Mouse (Mus musculus) neural tube, embryonic 14.5 days (tissue): ENCODE measurements at regions not wholly inside any gene's neighbourhood (a gene's known extent, or its start where the extent isn't known, plus 50 kb on each side); places are given as distances from the start of the nearest gene placed in this dataset.

ENCODE experiments used
- ATAC-seq: fragments of 200-750 bp; cut with Nextera tagmentation; 2 replicates; pipeline ENCODE4 v1.8.0; 2017; ENCODE audit warnings: low read depth, mild to moderate bottlenecking, moderate TSS enrichment, moderate library complexity
- H3K27ac ChIP-seq: fragments of 300-500 bp; sonication (generic); 2 replicates; pipeline ENCODE4 v1.5.1; 2014; ENCODE audit warnings: low read depth, mild to moderate bottlenecking, control low read depth, low read length, moderate library complexity, mixed read lengths
- H3K27me3 ChIP-seq: fragments of 300-500 bp; sonication (generic); 2 replicates; pipeline ENCODE4 v1.6.1; 2014; ENCODE audit warnings: low read length; ENCODE audit not compliant: control insufficient read depth, insufficient read depth
- H3K36me3 ChIP-seq: fragments of 300-500 bp; sonication (generic); 2 replicates; pipeline ENCODE4 v1.6.1; 2014; ENCODE audit warnings: low read length, mixed read lengths; ENCODE audit not compliant: control insufficient read depth, insufficient read depth
- H3K4me1 ChIP-seq: fragments of 300-500 bp; sonication (generic); 2 replicates; pipeline ENCODE4 v1.6.1; 2014; ENCODE audit warnings: low read length; ENCODE audit not compliant: control insufficient read depth, insufficient read depth
- H3K4me2 ChIP-seq: fragments of 300-500 bp; sonication (generic); 2 replicates; pipeline ENCODE4 v1.6.1; 2014; ENCODE audit warnings: mild to moderate bottlenecking, low read depth, low read length, control low read depth
- H3K4me3 ChIP-seq: fragments of 300-500 bp; sonication (generic); 2 replicates; pipeline ENCODE4 v1.5.1; 2014; ENCODE audit warnings: low read depth, low read length, control low read depth, mixed read lengths
- H3K9ac ChIP-seq: fragments of 300-500 bp; sonication (generic); replicated peaks from 2 replicates; pipeline ENCODE4 v1.6.1; 2014; ENCODE audit warnings: low read depth, mild to moderate bottlenecking, control low read depth, low read length, mixed read lengths
- H3K9me3 ChIP-seq: fragments of 300-500 bp; sonication (generic); 2 replicates; pipeline ENCODE4 v1.6.1; 2016; ENCODE audit warnings: low read length; ENCODE audit not compliant: control insufficient read depth
- WGBS: fragments of 180-500 bp; shearing (Covaris S2); extraction: QIAGEN DNeasy Blood & Tissue Kit; methylation state at CpG from one replicate; pipeline ENCODE4 v1.1.7; 2014; 5-methylcytosine and 5-hydroxymethylcytosine counted together

- no peak for ATAC-seq
- no peaks in the 10 kb centered on the region for H3K27me3 ChIP-seq
Observed at GRCm38 (mm10) chr5:18080761-18081160, 118.4 kb downstream of the Gnat3 start.

GRCm38 (mm10) chr5:18082219-18082618 lies 119.9 kb downstream of the Gnat3 start:
- H3K36me3 ChIP-seq = no peaks in the 10 kb centered on the region
- 82% methylated on average over 9 of the region's 9 CpGs for WGBS
- H3K27ac ChIP-seq = no peak overlapping the region
- no peaks in the 10 kb centered on the region for H3K9me3 ChIP-seq
- H3K27me3 ChIP-seq = no peaks in the 10 kb centered on the region
- H3K4me3 ChIP-seq = no peak overlapping the region
- H3K9ac ChIP-seq = no peak overlapping the region
- no peaks in the 10 kb centered on the region for H3K4me1 ChIP-seq
- ATAC-seq = no peak
- no peak overlapping the region for H3K4me2 ChIP-seq

More at GRCm38 (mm10) chr5:18080761-18081160, 118.4 kb downstream of the Gnat3 start:
- Histone ChIP-seq H3K9ac (no peak overlapping the region), H3K9me3 (no peaks in the 10 kb centered on the region), H3K4me1 (no peaks in the 10 kb centered on the region), H3K27ac (no peak overlapping the region), H3K4me3 (no peak overlapping the region), H3K36me3 (no peaks in the 10 kb centered on the region), H3K4me2 (no peak overlapping the region)

GRCm38 (mm10) chr5:18083789-18084188 lies 121.4 kb downstream of the Gnat3 start:
- 44% methylated on average over 1 of the region's 1 CpGs for WGBS

GRCm38 (mm10) chr5:18085456-18085855 lies 123.1 kb downstream of the Gnat3 start:
- Histone ChIP-seq H3K27me3 (no peaks in the 10 kb centered on the region), H3K9ac (no peak overlapping the region), H3K36me3 (no peaks in the 10 kb centered on the region), H3K4me3 (no peak overlapping the region), H3K4me2 (no peak overlapping the region), H3K27ac (no peak overlapping the region), H3K4me1 (no peaks in the 10 kb centered on the region), H3K9me3 (no peaks in the 10 kb centered on the region)
- 98% methylated on average over 2 of the region's 2 CpGs for WGBS
- ATAC-seq = no peak

More at GRCm38 (mm10) chr5:18083789-18084188, 121.4 kb downstream of the Gnat3 start:
- H3K36me3 ChIP-seq = no peaks in the 10 kb centered on the region
- no peak for ATAC-seq
- H3K9me3 ChIP-seq = no peaks in the 10 kb centered on the region
- H3K27me3 ChIP-seq = no peaks in the 10 kb centered on the region
- H3K4me2 ChIP-seq = no peak overlapping the region
- H3K9ac ChIP-seq = no peak overlapping the region
- no peak overlapping the region for H3K27ac ChIP-seq
- no peaks in the 10 kb centered on the region for H3K4me1 ChIP-seq
- H3K4me3 ChIP-seq = no peak overlapping the region

- peak; percentile 91 for ATAC-seq
- Histone ChIP-seq H3K4me1 (no peaks in the 10 kb centered on the region), H3K27ac (no peak overlapping the region), H3K27me3 (no peaks in the 10 kb centered on the region), H3K9ac (no peak overlapping the region), H3K4me2 (no peak overlapping the region), H3K9me3 (no peaks in the 10 kb centered on the region), H3K36me3 (no peaks in the 10 kb centered on the region), H3K4me3 (no peak overlapping the region)
- 45% methylated on average over 8 of the region's 8 CpGs for WGBS
Observed at GRCm38 (mm10) chr5:18087919-18088445, 125.6 kb downstream of the Gnat3 start.

- Histone ChIP-seq H3K36me3 (no peaks in the 10 kb centered on the region), H3K4me2 (no peak overlapping the region), H3K27me3 (no peaks in the 10 kb centered on the region), H3K9ac (no peak overlapping the region), H3K9me3 (no peaks in the 10 kb centered on the region), H3K4me1 (no peaks in the 10 kb centered on the region), H3K4me3 (no peak overlapping the region), H3K27ac (no peak overlapping the region)
- WGBS = 52% methylated on average over 2 of the region's 2 CpGs
- no peak for ATAC-seq
Observed at GRCm38 (mm10) chr5:18089956-18090355, 127.6 kb downstream of the Gnat3 start.

DNA sequence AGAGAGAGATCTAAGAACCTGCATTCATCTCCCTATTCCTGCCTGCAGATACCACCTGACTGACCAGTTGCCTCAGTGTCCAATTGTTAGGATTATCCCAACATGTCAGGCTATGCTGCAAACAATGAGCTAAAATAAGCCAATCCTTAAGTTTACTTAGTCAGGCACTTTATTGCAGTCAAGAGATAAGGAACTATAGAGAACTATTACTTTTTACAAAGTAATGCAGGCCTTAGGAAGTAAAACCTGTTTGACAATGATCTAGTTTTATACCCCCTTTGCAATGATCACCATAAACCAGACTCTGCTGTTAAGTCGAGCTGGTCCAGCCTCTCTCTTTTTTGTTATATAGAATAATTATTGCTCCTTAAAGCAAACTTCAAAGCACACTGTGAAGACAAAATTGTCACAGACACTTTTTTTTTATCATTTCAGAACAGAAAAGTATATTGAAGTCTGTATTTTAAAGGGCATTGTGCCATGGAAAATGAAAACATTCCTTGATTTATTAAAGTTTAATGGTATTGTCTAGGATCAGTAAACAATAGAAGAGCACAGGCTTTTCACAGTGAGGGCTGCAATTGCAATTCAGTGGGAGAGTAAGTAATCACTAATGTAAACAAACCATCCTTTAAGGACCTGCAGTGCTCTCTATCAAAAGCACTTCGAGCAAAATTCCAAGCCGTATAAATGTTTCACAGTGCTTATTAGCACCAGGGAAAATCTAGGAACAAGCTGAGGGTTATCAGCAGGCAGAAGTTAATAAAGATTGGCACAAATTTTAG lies 152.7 kb downstream of the Gnat3 start:
- ATAC-seq = no peak
- H3K27me3 ChIP-seq = no peaks in the 10 kb centered on the region

DNA sequence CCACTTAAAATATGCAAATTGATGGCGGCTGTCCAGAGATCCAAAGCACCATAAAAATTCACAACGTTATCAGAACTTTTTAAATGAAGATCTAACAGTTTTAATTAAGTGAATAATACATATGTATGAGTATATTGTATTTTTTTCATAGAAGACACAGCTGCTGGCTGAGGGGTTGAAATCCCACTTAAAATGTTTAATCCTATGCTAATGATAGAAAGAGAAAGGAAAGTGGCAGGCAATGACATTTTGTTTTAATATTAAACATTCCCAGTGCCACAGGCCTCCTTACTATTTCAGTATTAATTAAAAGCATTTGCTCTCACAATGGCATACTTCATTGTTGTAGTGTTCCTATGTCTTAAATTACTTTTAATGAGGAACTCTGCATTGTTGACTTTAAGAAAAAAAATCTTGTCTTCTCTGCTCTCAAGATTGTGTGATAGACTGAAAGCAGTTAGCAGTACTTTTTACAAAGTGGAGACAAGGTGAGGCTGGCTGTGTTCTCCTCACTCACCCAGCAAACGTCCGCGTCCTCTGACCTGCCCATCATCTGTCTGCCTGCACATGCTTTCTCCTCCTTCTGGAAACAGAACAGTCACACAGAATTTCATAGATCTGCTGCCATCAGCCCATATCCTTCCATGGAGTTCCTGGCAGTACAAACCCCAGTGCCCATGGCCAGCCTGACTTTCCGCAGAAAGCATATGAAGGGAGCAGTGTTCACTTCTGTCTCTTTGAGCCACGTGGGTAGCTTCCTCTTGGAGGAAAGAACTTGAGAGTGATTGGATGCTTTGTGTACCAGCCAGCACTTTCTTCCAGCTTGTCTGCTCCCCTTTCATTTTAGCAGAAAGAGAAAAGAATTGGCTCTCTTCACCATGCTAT lies 173.7 kb downstream of the Gnat3 start:
- Histone ChIP-seq H3K27me3 (no peaks in the 10 kb centered on the region), H3K4me3 (no peak overlapping the region), H3K36me3 (no peaks in the 10 kb centered on the region), H3K4me1 (no peaks in the 10 kb centered on the region), H3K4me2 (no peak overlapping the region), H3K9ac (no peak overlapping the region), H3K27ac (no peak overlapping the region), H3K9me3 (no peaks in the 10 kb centered on the region; the same call in 1 of the 2 replicates)
- 68% methylated on average over 7 of the region's 7 CpGs for WGBS
- no peak for ATAC-seq

More for the DNA sequence above, 152.7 kb downstream of the Gnat3 start:
- H3K9me3 ChIP-seq = no peaks in the 10 kb centered on the region
- no peak overlapping the region for H3K27ac ChIP-seq
- no peaks in the 10 kb centered on the region for H3K36me3 ChIP-seq
- no peak overlapping the region for H3K4me3 ChIP-seq
- no peak overlapping the region for H3K9ac ChIP-seq
- 11% methylated on average over 3 of the region's 3 CpGs for WGBS
- no peaks in the 10 kb centered on the region for H3K4me1 ChIP-seq
- no peak overlapping the region for H3K4me2 ChIP-seq
